Mouse (Mus musculus) bone marrow macrophage, adult 2 months (primary cell): ENCODE measurements at regions not wholly inside any gene's neighbourhood (a gene's known extent, or its start where the extent isn't known, plus 50 kb on each side); places are given as distances from the start of the nearest gene placed in this dataset.

Source experiments
- CTCF ChIP-seq: IDR thresholded peaks from 2 replicates; pipeline ENCODE4 v1.5.1; 2012; ENCODE audit warnings: low read depth, mild to moderate bottlenecking, low read length, moderate library complexity
- POLR2A ChIP-seq: IDR thresholded peaks from 2 replicates; pipeline ENCODE4 v1.6.1; 2012; ENCODE audit warnings: mild to moderate bottlenecking, low read depth, low read length, borderline replicate concordance

- TF ChIP-seq POLR2A = no peak
- no peak for TF ChIP-seq CTCF
Observed at GRCm38 (mm10) chr7:138657521-138657920, 188.4 kb upstream of the Ppp2r2d start.
